Mouse (Mus musculus): ENCODE measurements around the gene Rtn1. TPM values are rescaled to one million over a fixed set of nuclear protein-coding genes. Genes with fewer than 3 reads are reported as not detected.

Gene Rtn1
- polyA plus RNA-seq (2015; fragmentation: Nextera tagmentation; extraction: Ambion mirVana) = 65.6 and 69.3 TPM in 2 replicates

DNA sequence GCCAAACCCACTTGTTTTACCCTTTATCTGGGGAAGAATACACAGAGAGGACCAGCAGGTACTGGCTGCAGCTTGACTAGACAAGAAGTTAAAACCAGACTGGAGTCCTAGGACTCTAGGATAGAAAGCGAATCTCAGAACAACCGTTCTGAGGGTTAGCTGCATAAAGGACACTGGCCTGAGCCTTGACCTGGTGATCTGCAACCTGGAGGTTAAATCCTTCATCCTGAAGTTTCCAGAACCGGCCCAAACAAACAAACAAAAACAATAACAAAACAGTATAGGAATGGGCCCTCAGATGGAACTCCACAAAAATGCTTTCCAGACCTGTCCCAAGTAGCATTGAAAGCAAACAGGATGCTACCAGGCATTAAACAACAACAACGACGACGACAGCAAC, at the start of gene Rtn1:
Gene Rtn1, minus strand, starts transcription at position 101 of the 400 bp plus-strand sequence.
- no peak within 1 kb of the TSS for H3K27ac ChIP-seq (ENCODE audit: low read length)
- peak within 1 kb of the TSS; percentile 61 for H3K4me3 ChIP-seq (ENCODE audit: low read length)
- no peaks in the 10 kb centered on the region for H3K36me3 ChIP-seq (ENCODE audit: control insufficient read depth, insufficient read depth, low read length)
- peak within 1 kb of the TSS; percentile 59 for H3K9ac ChIP-seq (ENCODE audit: low read depth, low read length)
- no peaks in the 10 kb centered on the region for H3K9me3 ChIP-seq (ENCODE audit: control insufficient read depth, low read length)
- no peak for ATAC-seq
- peaks cover 8% of the 10 kb centered on the region for H3K4me1 ChIP-seq (ENCODE audit: control insufficient read depth, insufficient read depth, low read length)
- H3K4me2 ChIP-seq (ENCODE audit: low read depth, low read length) = peak within 1 kb of the TSS; percentile 96
- peaks cover 27% of the 10 kb centered on the region for H3K27me3 ChIP-seq (replicated peaks; ENCODE audit: control insufficient read depth, insufficient read depth, low read length)
- WGBS = 32% methylated on average over 6 of the region's 6 CpGs

DNA sequence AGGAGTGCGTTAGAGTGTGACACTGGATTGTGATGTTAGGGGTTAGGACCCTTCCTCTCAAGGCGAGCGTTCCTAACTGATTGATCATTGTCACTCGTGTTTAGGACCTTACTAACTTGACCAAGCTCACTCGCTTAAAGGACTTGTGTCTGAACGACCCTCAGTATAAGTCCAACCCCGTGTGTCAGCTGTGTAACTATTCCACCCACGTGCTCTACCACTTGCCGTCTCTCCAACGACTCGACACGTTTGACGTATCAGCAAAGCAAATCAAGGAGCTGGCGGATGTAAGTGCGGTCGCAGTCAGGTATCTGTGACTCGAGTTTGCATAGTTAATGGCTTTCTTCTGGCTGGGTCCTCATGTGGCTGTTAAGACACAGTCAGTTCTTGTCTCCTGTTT, 45.1 kb upstream of the Rtn1 start:
- no peaks in the 10 kb centered on the region for H3K4me1 ChIP-seq (ENCODE audit: control insufficient read depth, insufficient read depth, low read length)
- H3K4me2 ChIP-seq (ENCODE audit: low read depth, low read length) = no peak overlapping the region
- H3K27me3 ChIP-seq (replicated peaks; ENCODE audit: control insufficient read depth, insufficient read depth, low read length) = no peaks in the 10 kb centered on the region
- 79% methylated on average over 17 of the region's 17 CpGs for WGBS
- H3K27ac ChIP-seq (ENCODE audit: low read length) = no peak overlapping the region
- no peak overlapping the region for H3K4me3 ChIP-seq (ENCODE audit: low read length)
- no peaks in the 10 kb centered on the region for H3K9me3 ChIP-seq (ENCODE audit: control insufficient read depth, low read length)
- ATAC-seq = no peak
- H3K9ac ChIP-seq (ENCODE audit: low read depth, low read length) = no peak overlapping the region
- no peaks in the 10 kb centered on the region for H3K36me3 ChIP-seq (ENCODE audit: control insufficient read depth, insufficient read depth, low read length)

DNA sequence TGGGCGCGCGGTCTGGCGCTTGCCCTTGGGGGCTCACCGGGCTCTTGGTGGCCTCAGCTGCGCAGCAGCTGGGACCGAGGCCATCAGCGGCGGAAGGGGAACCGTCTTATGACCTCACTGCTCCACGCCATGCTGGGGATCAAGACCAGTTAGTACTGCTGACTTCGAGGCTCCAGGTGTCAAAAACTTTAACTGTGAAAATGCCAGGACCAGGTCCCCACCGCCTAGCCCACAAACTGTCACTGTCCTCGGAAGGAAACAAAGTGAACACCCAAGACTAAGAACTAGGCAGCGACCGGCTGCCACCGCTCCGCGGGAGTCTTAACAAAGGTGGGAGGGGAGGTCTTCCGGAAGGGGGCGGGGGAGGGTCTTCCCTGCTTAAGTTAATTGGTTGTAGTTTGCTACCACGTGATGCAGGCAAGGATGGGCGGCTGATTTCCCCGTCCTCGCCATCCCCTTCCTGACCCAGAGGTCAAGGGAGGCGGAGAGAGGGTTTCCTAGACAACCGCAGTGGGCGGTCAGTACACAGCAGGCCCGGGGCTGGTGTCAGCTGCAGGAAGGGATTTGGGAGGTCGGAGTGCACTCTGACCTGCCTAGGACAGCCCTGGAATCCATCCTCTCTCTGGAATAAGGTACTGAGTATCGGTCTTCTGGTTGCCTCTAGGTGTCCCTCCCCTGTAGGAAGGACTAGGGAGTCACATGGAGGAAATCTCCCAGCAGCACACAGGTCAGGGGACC, 33.2 kb upstream of the Rtn1 start, which contains the start of gene Lrrc9:
Gene Lrrc9, plus strand, starts transcription at position 28 of the 738 bp plus-strand sequence.
- H3K27me3 ChIP-seq (replicated peaks; ENCODE audit: control insufficient read depth, insufficient read depth, low read length) = no peaks in the 10 kb centered on the region
- peak within 1 kb of the TSS; percentile 46 for H3K4me3 ChIP-seq (ENCODE audit: low read length)
- H3K9me3 ChIP-seq (ENCODE audit: control insufficient read depth, low read length) = no peaks in the 10 kb centered on the region
- WGBS = 1% methylated on average over 31 of the region's 31 CpGs
- H3K27ac ChIP-seq (ENCODE audit: low read length) = no peak within 1 kb of the TSS
- no peaks in the 10 kb centered on the region for H3K36me3 ChIP-seq (ENCODE audit: control insufficient read depth, insufficient read depth, low read length)
- H3K4me1 ChIP-seq (ENCODE audit: control insufficient read depth, insufficient read depth, low read length) = no peaks in the 10 kb centered on the region
- ATAC-seq = peak; percentile 81
- H3K9ac ChIP-seq (ENCODE audit: low read depth, low read length) = peak within 1 kb of the TSS; percentile 64
- peak within 1 kb of the TSS; percentile 82 for H3K4me2 ChIP-seq (ENCODE audit: low read depth, low read length)

DNA sequence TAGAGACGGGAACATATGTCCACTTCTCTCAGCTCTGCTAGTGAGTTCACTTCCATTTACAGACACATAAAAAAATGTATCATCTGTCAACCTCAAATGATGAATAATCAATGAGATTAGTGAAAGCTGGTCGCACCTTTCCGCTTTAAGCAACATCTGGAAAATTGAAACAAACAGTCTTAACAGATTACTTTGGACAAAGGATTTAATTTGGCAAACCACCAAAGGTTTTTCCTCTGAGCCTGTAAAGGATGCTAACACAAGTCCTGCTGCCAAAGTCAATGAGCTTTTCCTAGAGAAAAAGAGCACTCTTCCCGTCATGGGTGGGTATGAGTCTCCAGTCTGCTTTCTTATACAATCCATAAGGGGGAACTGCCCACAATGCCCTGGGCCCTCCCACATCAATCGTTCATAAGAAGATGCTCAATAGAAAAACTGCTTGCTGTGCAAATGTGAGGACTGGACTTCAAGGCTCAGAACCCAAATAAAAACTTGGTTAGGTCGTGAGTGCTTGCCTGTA, 30.2 kb upstream of the Rtn1 start:
- no peaks in the 10 kb centered on the region for H3K9me3 ChIP-seq (ENCODE audit: control insufficient read depth, low read length)
- H3K27me3 ChIP-seq (replicated peaks; ENCODE audit: control insufficient read depth, insufficient read depth, low read length) = no peaks in the 10 kb centered on the region
- 65% methylated on average over 6 of the region's 6 CpGs for WGBS
- ATAC-seq = no peak
- H3K9ac ChIP-seq (ENCODE audit: low read depth, low read length) = no peak overlapping the region
- no peak overlapping the region for H3K4me2 ChIP-seq (ENCODE audit: low read depth, low read length)
- H3K27ac ChIP-seq (ENCODE audit: low read length) = no peak overlapping the region
- no peaks in the 10 kb centered on the region for H3K4me1 ChIP-seq (ENCODE audit: control insufficient read depth, insufficient read depth, low read length)
- no peak overlapping the region for H3K4me3 ChIP-seq (ENCODE audit: low read length)
- H3K36me3 ChIP-seq (ENCODE audit: control insufficient read depth, insufficient read depth, low read length) = no peaks in the 10 kb centered on the region

DNA sequence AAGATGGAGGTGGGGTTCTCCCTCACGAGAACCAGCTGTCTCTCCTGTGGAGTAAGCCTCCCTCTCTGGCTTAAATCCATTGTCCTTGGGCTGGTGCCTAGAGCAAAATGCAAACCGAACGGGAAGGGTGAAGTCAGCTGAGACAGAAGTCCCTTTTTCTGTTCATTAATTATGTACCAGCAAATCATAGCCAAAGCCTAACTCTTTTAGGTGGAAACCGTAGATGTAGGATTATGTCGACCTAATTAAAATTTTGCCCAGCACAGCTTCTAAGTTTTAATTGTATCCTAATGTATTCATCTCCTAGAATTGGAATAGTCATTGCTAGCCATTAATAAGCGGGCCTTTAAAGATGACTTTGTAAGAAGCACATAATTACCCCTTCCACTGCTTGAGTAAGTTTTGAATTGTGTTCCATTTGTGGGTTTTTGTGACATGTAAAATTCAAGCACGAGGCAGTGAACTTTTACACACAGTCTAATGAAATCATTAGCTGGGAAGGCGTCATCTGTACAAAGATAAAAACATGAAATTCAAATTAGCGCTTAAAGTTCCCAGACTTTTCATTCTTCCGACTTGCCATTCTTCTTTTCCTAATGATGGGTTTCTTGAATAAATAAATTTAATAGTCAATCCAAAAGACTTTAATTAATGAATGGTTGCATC, 29.0 kb upstream of the Rtn1 start:
- no peak overlapping the region for H3K4me3 ChIP-seq (ENCODE audit: low read length)
- no peaks in the 10 kb centered on the region for H3K27me3 ChIP-seq (replicated peaks; ENCODE audit: control insufficient read depth, insufficient read depth, low read length)
- no peaks in the 10 kb centered on the region for H3K9me3 ChIP-seq (ENCODE audit: control insufficient read depth, low read length)
- no peak overlapping the region for H3K4me2 ChIP-seq (ENCODE audit: low read depth, low read length)
- no peak overlapping the region for H3K27ac ChIP-seq (ENCODE audit: low read length)
- 76% methylated on average over 10 of the region's 10 CpGs for WGBS
- ATAC-seq = no peak
- H3K9ac ChIP-seq (ENCODE audit: low read depth, low read length) = no peak overlapping the region
- H3K4me1 ChIP-seq (ENCODE audit: control insufficient read depth, insufficient read depth, low read length) = no peaks in the 10 kb centered on the region
- H3K36me3 ChIP-seq (ENCODE audit: control insufficient read depth, insufficient read depth, low read length) = no peaks in the 10 kb centered on the region

DNA sequence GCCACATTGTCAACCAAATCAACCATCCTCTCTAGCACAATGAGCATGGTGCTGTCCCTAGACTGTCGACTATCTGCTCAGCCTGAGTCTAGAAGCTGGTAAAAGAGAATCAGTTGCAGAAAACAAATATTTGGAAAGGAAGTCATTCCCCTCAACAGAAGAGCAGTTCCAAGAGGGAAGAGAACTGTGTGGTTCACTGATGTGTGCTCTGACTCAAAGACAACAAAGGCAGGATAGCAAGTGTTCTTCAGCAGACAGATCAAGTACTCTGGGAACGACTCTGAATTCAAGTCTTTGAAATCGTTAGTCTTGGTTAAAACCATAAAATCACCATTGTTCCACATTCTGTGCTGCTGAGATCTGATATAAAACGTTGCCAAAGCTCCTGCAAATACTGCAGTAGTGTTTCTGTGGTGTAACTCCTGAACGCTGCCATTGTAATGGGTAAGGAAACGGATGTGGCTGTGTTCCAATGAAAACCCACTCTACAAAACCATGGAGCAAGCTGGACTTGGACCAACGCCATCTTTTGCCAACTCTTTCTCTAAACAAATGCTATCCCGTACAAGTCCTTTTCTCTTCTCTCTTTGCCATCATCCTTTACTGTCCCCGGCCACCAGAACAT, 24.5 kb upstream of the Rtn1 start:
- H3K9me3 ChIP-seq (ENCODE audit: control insufficient read depth, low read length) = no peaks in the 10 kb centered on the region
- no peak overlapping the region for H3K4me2 ChIP-seq (ENCODE audit: low read depth, low read length)
- no peaks in the 10 kb centered on the region for H3K4me1 ChIP-seq (ENCODE audit: control insufficient read depth, insufficient read depth, low read length)
- H3K27me3 ChIP-seq (replicated peaks; ENCODE audit: control insufficient read depth, insufficient read depth, low read length) = no peaks in the 10 kb centered on the region
- no peak overlapping the region for H3K9ac ChIP-seq (ENCODE audit: low read depth, low read length)
- no peak overlapping the region for H3K4me3 ChIP-seq (ENCODE audit: low read length)
- ATAC-seq = no peak
- H3K36me3 ChIP-seq (ENCODE audit: control insufficient read depth, insufficient read depth, low read length) = no peaks in the 10 kb centered on the region
- no peak overlapping the region for H3K27ac ChIP-seq (ENCODE audit: low read length)
- 64% methylated on average over 9 of the region's 9 CpGs for WGBS

DNA sequence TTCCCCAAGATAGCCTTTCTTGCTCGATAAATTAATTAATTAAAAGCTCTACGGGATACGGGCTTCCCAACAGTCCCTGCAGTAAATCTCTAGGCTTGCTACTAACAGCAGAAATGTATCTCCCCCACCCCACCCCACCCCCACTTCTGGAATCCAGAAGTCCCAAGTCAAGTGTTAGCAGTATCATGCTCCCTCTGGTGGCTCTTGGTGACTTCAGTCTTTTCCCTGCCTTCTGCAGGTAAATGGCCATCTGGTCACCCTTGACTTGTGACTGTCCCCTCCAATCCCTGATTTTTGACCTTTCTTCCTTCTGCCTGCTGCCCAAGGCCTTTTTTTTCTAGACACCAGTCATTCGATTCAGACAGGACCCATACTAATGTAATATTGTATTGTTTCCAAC, 23.4 kb upstream of the Rtn1 start:
- H3K4me1 ChIP-seq (ENCODE audit: control insufficient read depth, insufficient read depth, low read length) = no peaks in the 10 kb centered on the region
- ATAC-seq = no peak
- no peak overlapping the region for H3K4me2 ChIP-seq (ENCODE audit: low read depth, low read length)
- H3K4me3 ChIP-seq (ENCODE audit: low read length) = no peak overlapping the region
- no peaks in the 10 kb centered on the region for H3K36me3 ChIP-seq (ENCODE audit: control insufficient read depth, insufficient read depth, low read length)
- 82% methylated on average over 4 of the region's 4 CpGs for WGBS
- H3K9ac ChIP-seq (ENCODE audit: low read depth, low read length) = no peak overlapping the region
- H3K9me3 ChIP-seq (ENCODE audit: control insufficient read depth, low read length) = no peaks in the 10 kb centered on the region
- H3K27ac ChIP-seq (ENCODE audit: low read length) = no peak overlapping the region
- H3K27me3 ChIP-seq (replicated peaks; ENCODE audit: control insufficient read depth, insufficient read depth, low read length) = no peaks in the 10 kb centered on the region

DNA sequence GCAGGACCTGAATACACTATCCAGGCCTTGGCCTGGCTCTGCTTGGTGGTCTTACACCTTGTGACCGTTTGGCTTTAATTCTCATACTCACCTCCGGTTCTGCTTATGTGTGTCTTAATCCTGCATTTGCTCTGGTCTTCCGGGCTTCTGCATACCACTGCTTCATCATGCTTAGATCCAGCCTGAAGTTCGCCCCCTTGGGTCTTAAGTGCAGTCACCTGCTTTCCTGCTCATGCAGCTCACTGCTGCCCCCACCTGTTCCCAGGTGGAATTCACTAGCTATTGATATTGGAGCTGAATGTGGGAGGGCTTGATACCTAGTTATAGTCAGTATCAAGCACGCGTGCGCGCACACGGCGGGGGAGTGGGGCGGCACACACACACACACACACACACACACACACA, 18.9 kb upstream of the Rtn1 start:
- H3K4me2 ChIP-seq (ENCODE audit: low read depth, low read length) = no peak overlapping the region
- H3K9ac ChIP-seq (ENCODE audit: low read depth, low read length) = no peak overlapping the region
- no peak overlapping the region for H3K27ac ChIP-seq (ENCODE audit: low read length)
- H3K36me3 ChIP-seq (ENCODE audit: control insufficient read depth, insufficient read depth, low read length) = no peaks in the 10 kb centered on the region
- no peak for ATAC-seq
- no peaks in the 10 kb centered on the region for H3K4me1 ChIP-seq (ENCODE audit: control insufficient read depth, insufficient read depth, low read length)
- WGBS = 26% methylated on average over 11 of the region's 11 CpGs
- no peaks in the 10 kb centered on the region for H3K9me3 ChIP-seq (ENCODE audit: control insufficient read depth, low read length)
- H3K4me3 ChIP-seq (ENCODE audit: low read length) = no peak overlapping the region
- H3K27me3 ChIP-seq (replicated peaks; ENCODE audit: control insufficient read depth, insufficient read depth, low read length) = no peaks in the 10 kb centered on the region

DNA sequence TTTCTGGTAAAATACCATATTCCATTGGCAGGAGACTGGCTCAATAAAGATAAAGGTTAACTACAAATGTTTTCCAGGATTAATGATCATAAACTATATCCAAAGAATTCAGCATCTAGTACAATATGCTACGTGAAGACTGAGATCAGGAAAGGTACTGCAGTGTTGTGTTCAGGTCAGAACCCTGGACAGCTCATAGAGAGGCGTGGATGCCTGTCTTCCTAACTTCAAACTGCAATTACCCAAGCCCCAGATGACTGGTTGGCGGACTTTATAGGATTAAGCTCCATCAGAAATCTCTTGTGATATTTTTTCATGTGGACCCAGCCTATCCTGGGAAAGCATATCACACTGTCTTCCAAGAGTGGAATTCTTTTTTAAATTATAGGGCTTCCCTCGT, 13.8 kb upstream of the Rtn1 start:
- Histone ChIP-seq H3K27ac (ENCODE audit: low read length) (no peak overlapping the region), H3K9me3 (ENCODE audit: control insufficient read depth, low read length) (no peaks in the 10 kb centered on the region), H3K4me1 (ENCODE audit: control insufficient read depth, insufficient read depth, low read length) (no peaks in the 10 kb centered on the region), H3K4me2 (ENCODE audit: low read depth, low read length) (no peak overlapping the region), H3K27me3 (replicated peaks; ENCODE audit: control insufficient read depth, insufficient read depth, low read length) (no peaks in the 10 kb centered on the region), H3K9ac (ENCODE audit: low read depth, low read length) (no peak overlapping the region), H3K36me3 (ENCODE audit: control insufficient read depth, insufficient read depth, low read length) (no peaks in the 10 kb centered on the region), H3K4me3 (ENCODE audit: low read length) (no peak overlapping the region)
- no peak for ATAC-seq
- WGBS = 34% methylated on average over 4 of the region's 4 CpGs

Data from intestine, embryonic 16.5 days (tissue).